Mouse (Mus musculus) midbrain, embryonic 16.5 days (tissue): ENCODE measurements around the gene Clec2i. TPM values are rescaled to one million over a fixed set of nuclear protein-coding genes. Genes with fewer than 3 reads are reported as not detected.
"Not testable (repeated sequence)": the region's sequence is repeated elsewhere in the genome, so short reads cannot be mapped to it uniquely, and the experiment has no call there.

Experiments
- ATAC-seq: fragments of 200-750 bp; cut with Nextera tagmentation; 2 replicates; pipeline ENCODE4 v1.8.0; 2017; ENCODE audit warnings: moderate TSS enrichment
- H3K27ac ChIP-seq: fragments of 300-500 bp; sonication (generic); 2 replicates; pipeline ENCODE4 v1.5.1; 2014; ENCODE audit warnings: mild to moderate bottlenecking, low read length, mixed read lengths
- H3K27me3 ChIP-seq: fragments of 300-500 bp; sonication (generic); 2 replicates; pipeline ENCODE4 v1.6.1; 2014; ENCODE audit warnings: low read depth, low read length, mixed read lengths; ENCODE audit not compliant: control insufficient read depth, insufficient read depth
- H3K36me3 ChIP-seq: fragments of 300-500 bp; sonication (generic); 2 replicates; pipeline ENCODE4 v1.6.1; 2014; ENCODE audit warnings: mild to moderate bottlenecking, low read length, moderate library complexity, mixed read lengths; ENCODE audit not compliant: control insufficient read depth, insufficient read depth
- H3K4me1 ChIP-seq: fragments of 300-500 bp; sonication (generic); 2 replicates; pipeline ENCODE4 v1.6.1; 2014; ENCODE audit warnings: mild to moderate bottlenecking, low read length, mixed read lengths; ENCODE audit not compliant: control insufficient read depth, insufficient read depth
- H3K4me2 ChIP-seq: fragments of 300-500 bp; sonication (generic); 2 replicates; pipeline ENCODE4 v1.6.1; 2014; ENCODE audit warnings: mild to moderate bottlenecking, low read length, mixed read lengths
- H3K4me3 ChIP-seq: fragments of 300-500 bp; sonication (generic); 2 replicates; pipeline ENCODE4 v1.5.1; 2014; ENCODE audit warnings: low read depth, mild to moderate bottlenecking, low read length, moderate library complexity, mixed read lengths
- H3K9ac ChIP-seq: fragments of 300-500 bp; sonication (generic); 2 replicates; pipeline ENCODE4 v1.6.1; 2014; ENCODE audit warnings: low read depth, low read length, mixed read lengths
- H3K9me3 ChIP-seq: fragments of 300-500 bp; sonication (generic); replicated peaks from 2 replicates; pipeline ENCODE4 v1.6.1; 2014; ENCODE audit warnings: mild to moderate bottlenecking, low read length, mixed read lengths; ENCODE audit not compliant: control insufficient read depth, poor library complexity, severe bottlenecking
- WGBS: fragments of 180-500 bp; shearing (Covaris S2); extraction: QIAGEN DNeasy Blood & Tissue Kit; methylation state at CpG from one replicate; pipeline ENCODE4 v1.1.7; 2014; 5-methylcytosine and 5-hydroxymethylcytosine counted together
- polyA plus RNA-seq: library from polyadenylated mRNA; unstranded; fragments of >200 nt; fragmentation: Nextera tagmentation; extraction: Ambion mirVana; gene quantifications from 2 replicates; pipeline ENCODE4 v1.2.1, GENCODE M21; 2015

Clec2i gene
- polyA plus RNA-seq, 1 experiment from 2014 or later = not detected

- 85% methylated on average over 2 of the region's 2 CpGs for WGBS
- Histone ChIP-seq H3K27me3 (no peaks in the 10 kb centered on the region), H3K36me3 (no peaks in the 10 kb centered on the region), H3K4me3 (no peak within 1 kb of the TSS), H3K4me2 (no peak within 1 kb of the TSS), H3K9ac (no peak within 1 kb of the TSS), H3K27ac (no peak within 1 kb of the TSS), H3K4me1 (no peaks in the 10 kb centered on the region), H3K9me3 (no peaks in the 10 kb centered on the region)
- ATAC-seq = no peak
Measured at GRCm38 (mm10) chr6:128890948-128891355, 3.6 kb downstream of the Clec2i start, which contains the start of gene BC035044. TSS of gene BC035044 (minus strand) at chr6:128891126.

GRCm38 (mm10) chr6:128895404-128896001 is 8.1 kb downstream of the Clec2i start:
- no peak for ATAC-seq
- H3K36me3 ChIP-seq = no peaks in the 10 kb centered on the region
- no peaks in the 10 kb centered on the region for H3K9me3 ChIP-seq
- no peak overlapping the region for H3K4me3 ChIP-seq
- no peaks in the 10 kb centered on the region for H3K4me1 ChIP-seq
- no peaks in the 10 kb centered on the region for H3K27me3 ChIP-seq
- H3K27ac ChIP-seq = no peak overlapping the region
- WGBS = 87% methylated on average over 3 of the region's 3 CpGs
- H3K9ac ChIP-seq = no peak overlapping the region
- H3K4me2 ChIP-seq = no peak overlapping the region

- no peak overlapping the region for H3K4me3 ChIP-seq
- no peaks in the 10 kb centered on the region for H3K36me3 ChIP-seq
- no peak overlapping the region for H3K9ac ChIP-seq
- 87% methylated on average over 2 of the region's 2 CpGs for WGBS
- H3K9me3 ChIP-seq = no peaks in the 10 kb centered on the region
- ATAC-seq = no peak
- no peaks in the 10 kb centered on the region for H3K27me3 ChIP-seq
- H3K4me1 ChIP-seq = no peaks in the 10 kb centered on the region
- no peak overlapping the region for H3K4me2 ChIP-seq
- H3K27ac ChIP-seq = no peak overlapping the region
Measured at GRCm38 (mm10) chr6:128900044-128900443, 12.7 kb downstream of the Clec2i start.

GRCm38 (mm10) chr6:128900796-128901552 is 13.6 kb downstream of the Clec2i start:
- not testable (repeated sequence) for H3K4me1 ChIP-seq, H3K4me2 ChIP-seq, H3K9ac ChIP-seq, H3K27ac ChIP-seq, H3K36me3 ChIP-seq, H3K4me3 ChIP-seq, H3K9me3 ChIP-seq, H3K27me3 ChIP-seq, ATAC-seq
- WGBS = 88% methylated on average over 5 of the region's 6 CpGs

- Histone ChIP-seq H3K27me3 (no peaks in the 10 kb centered on the region), H3K9ac (no peak overlapping the region), H3K36me3 (no peaks in the 10 kb centered on the region), H3K4me1 (no peaks in the 10 kb centered on the region), H3K4me2 (no peak overlapping the region), H3K9me3 (no peaks in the 10 kb centered on the region), H3K27ac (no peak overlapping the region), H3K4me3 (no peak overlapping the region)
- WGBS = 88% methylated on average over 2 of the region's 2 CpGs
- no peak for ATAC-seq
Measured at GRCm38 (mm10) chr6:128913598-128914254, 26.3 kb downstream of the Clec2i start.

GRCm38 (mm10) chr6:128917322-128917721 is 29.9 kb downstream of the Clec2i start:
- ATAC-seq = no peak
- no peaks in the 10 kb centered on the region for H3K9me3 ChIP-seq

GRCm38 (mm10) chr6:128933050-128933449 is 45.7 kb downstream of the Clec2i start:
- no peak for ATAC-seq
- no peak overlapping the region for H3K4me3 ChIP-seq
- H3K4me1 ChIP-seq = no peaks in the 10 kb centered on the region
- H3K9ac ChIP-seq = no peak overlapping the region
- H3K4me2 ChIP-seq = no peak overlapping the region
- no peaks in the 10 kb centered on the region for H3K27me3 ChIP-seq
- H3K9me3 ChIP-seq = no peaks in the 10 kb centered on the region
- no peaks in the 10 kb centered on the region for H3K36me3 ChIP-seq
- H3K27ac ChIP-seq = no peak overlapping the region
- 87% methylated on average over 2 of the region's 2 CpGs for WGBS

More at GRCm38 (mm10) chr6:128917322-128917721, 29.9 kb downstream of the Clec2i start:
- 96% methylated on average over 2 of the region's 2 CpGs for WGBS
- no peaks in the 10 kb centered on the region for H3K36me3 ChIP-seq
- H3K9ac ChIP-seq = no peak overlapping the region
- H3K4me2 ChIP-seq = no peak overlapping the region
- H3K4me1 ChIP-seq = no peaks in the 10 kb centered on the region
- H3K4me3 ChIP-seq = no peak overlapping the region
- no peaks in the 10 kb centered on the region for H3K27me3 ChIP-seq
- no peak overlapping the region for H3K27ac ChIP-seq

- H3K27ac ChIP-seq, H3K9ac ChIP-seq, H3K9me3 ChIP-seq, H3K36me3 ChIP-seq, H3K4me2 ChIP-seq, H3K4me1 ChIP-seq, ATAC-seq, H3K27me3 ChIP-seq, H3K4me3 ChIP-seq: not testable (repeated sequence)
- WGBS = 98% methylated on average over 4 of the region's 4 CpGs
Measured at GRCm38 (mm10) chr6:128934081-128934480, 46.7 kb downstream of the Clec2i start, which contains the start of gene Clec2g. TSS of gene Clec2g (plus strand) at chr6:128934381.
